Mouse (Mus musculus): ENCODE results near the gene Lpxn. TPM values are rescaled to one million over a fixed set of nuclear protein-coding genes. Genes with fewer than 3 reads are reported as not detected.

Lpxn gene
- 0.89 and 1.3 TPM in 2 replicates for polyA plus RNA-seq (2015; fragmentation: Nextera tagmentation; extraction: Ambion mirVana)

- Histone ChIP-seq H3K4me1 (replicated peaks) (peaks cover 28% of the 10 kb centered on the region), H3K36me3 (no peaks in the 10 kb centered on the region), H3K27me3 (no peaks in the 10 kb centered on the region), H3K4me2 (replicated peaks) (peak within 1 kb of the TSS; percentile 75), H3K9me3 (no peaks in the 10 kb centered on the region), H3K4me3 (replicated peaks) (peak within 1 kb of the TSS; percentile 93), H3K9ac (replicated peaks) (peak within 1 kb of the TSS; percentile 95), H3K27ac (peak within 1 kb of the TSS; percentile 99)
- ATAC-seq: peak; percentile 96
- 0% methylated on average over 62 of the region's 76 CpGs for WGBS
Measured at GRCm38 (mm10) chr19:12795511-12796327, at the start of gene Lpxn, which contains the start of gene Zfp91. Lpxn (plus strand) TSS chr19:12796193. Zfp91 (minus strand) TSS chr19:12796126.

- ATAC-seq: no peak
Measured at GRCm38 (mm10) chr19:12756286-12756685, 39.7 kb upstream of the Lpxn start.

GRCm38 (mm10) chr19:12758936-12759478 is 37.0 kb upstream of the Lpxn start:
- Histone ChIP-seq H3K27me3 (no peaks in the 10 kb centered on the region), H3K27ac (no peak overlapping the region), H3K4me2 (replicated peaks) (no peak overlapping the region), H3K4me1 (replicated peaks) (peaks cover 9% of the 10 kb centered on the region; the same call in 1 of the 2 replicates), H3K9ac (replicated peaks) (no peak overlapping the region), H3K36me3 (peaks cover 19% of the 10 kb centered on the region), H3K9me3 (no peaks in the 10 kb centered on the region), H3K4me3 (replicated peaks) (no peak overlapping the region)
- WGBS: 92% methylated on average over 1 of the region's 1 CpGs
- ATAC-seq: no peak

More at GRCm38 (mm10) chr19:12756286-12756685, 39.7 kb upstream of the Lpxn start:
- Histone ChIP-seq H3K9ac (replicated peaks) (no peak overlapping the region), H3K36me3 (no peaks in the 10 kb centered on the region), H3K9me3 (no peaks in the 10 kb centered on the region), H3K4me3 (replicated peaks) (no peak overlapping the region), H3K27me3 (no peaks in the 10 kb centered on the region), H3K4me1 (replicated peaks) (peaks cover 9% of the 10 kb centered on the region; the same call in 1 of the 2 replicates), H3K4me2 (replicated peaks) (no peak overlapping the region), H3K27ac (no peak overlapping the region)
- 91% methylated on average over 3 of the region's 3 CpGs for WGBS

GRCm38 (mm10) chr19:12759656-12760055 is 36.3 kb upstream of the Lpxn start:
- H3K9me3 ChIP-seq: no peaks in the 10 kb centered on the region
- H3K4me3 ChIP-seq (replicated peaks): no peak overlapping the region
- 49% methylated on average over 2 of the region's 2 CpGs for WGBS
- 0 out of 2 replicates have a peak overlapping the region, but pooled peaks have one; percentile 47 for H3K27ac ChIP-seq
- H3K36me3 ChIP-seq: peaks cover 24% of the 10 kb centered on the region
- H3K9ac ChIP-seq (replicated peaks): no peak overlapping the region
- H3K4me2 ChIP-seq (replicated peaks): no peak overlapping the region
- no peaks in the 10 kb centered on the region for H3K27me3 ChIP-seq
- ATAC-seq: no peak
- peaks cover 9% of the 10 kb centered on the region; the same call in 1 of the 2 replicates for H3K4me1 ChIP-seq (replicated peaks)

- 56% methylated on average over 2 of the region's 2 CpGs for WGBS
- Histone ChIP-seq H3K9me3 (no peaks in the 10 kb centered on the region), H3K27ac (no peak overlapping the region), H3K27me3 (no peaks in the 10 kb centered on the region), H3K9ac (replicated peaks) (no peak overlapping the region), H3K36me3 (peaks cover 33% of the 10 kb centered on the region), H3K4me1 (replicated peaks) (peaks cover 9% of the 10 kb centered on the region; the same call in 1 of the 2 replicates), H3K4me3 (replicated peaks) (no peak overlapping the region), H3K4me2 (replicated peaks) (no peak overlapping the region)
- no peak; the same call in 1 of the 2 replicates for ATAC-seq
Measured at GRCm38 (mm10) chr19:12762212-12763130, 33.5 kb upstream of the Lpxn start.

GRCm38 (mm10) chr19:12765308-12765707 is 30.7 kb upstream of the Lpxn start, which contains the start of gene Cntf:
Cntf (minus strand) TSS chr19:12765632.
- Histone ChIP-seq H3K4me1 (replicated peaks) (peaks cover 2% of the 10 kb centered on the region; the same call in 1 of the 2 replicates), H3K4me2 (replicated peaks) (no peak within 1 kb of the TSS), H3K4me3 (replicated peaks) (no peak within 1 kb of the TSS), H3K9me3 (no peaks in the 10 kb centered on the region), H3K36me3 (peaks cover 56% of the 10 kb centered on the region), H3K9ac (replicated peaks) (no peak within 1 kb of the TSS), H3K27ac (no peak within 1 kb of the TSS), H3K27me3 (no peaks in the 10 kb centered on the region)
- 51% methylated on average over 7 of the region's 7 CpGs for WGBS
- no peak for ATAC-seq

- Histone ChIP-seq H3K36me3 (peaks cover 37% of the 10 kb centered on the region), H3K27ac (no peak overlapping the region), H3K4me3 (replicated peaks) (no peak overlapping the region), H3K9ac (replicated peaks) (no peak overlapping the region), H3K4me1 (replicated peaks) (no peaks in the 10 kb centered on the region), H3K9me3 (no peaks in the 10 kb centered on the region), H3K27me3 (no peaks in the 10 kb centered on the region), H3K4me2 (replicated peaks) (no peak overlapping the region)
- WGBS: 84% methylated on average over 5 of the region's 5 CpGs
- ATAC-seq: no peak
Measured at GRCm38 (mm10) chr19:12770888-12771287, 25.1 kb upstream of the Lpxn start.

- no peak for ATAC-seq
- H3K4me3 ChIP-seq (replicated peaks): no peak overlapping the region
- H3K27ac ChIP-seq: no peak overlapping the region
- peaks cover 13% of the 10 kb centered on the region for H3K36me3 ChIP-seq
- H3K4me1 ChIP-seq (replicated peaks): no peaks in the 10 kb centered on the region
- no peak overlapping the region for H3K4me2 ChIP-seq (replicated peaks)
- H3K9ac ChIP-seq (replicated peaks): no peak overlapping the region
- H3K9me3 ChIP-seq: no peaks in the 10 kb centered on the region
- H3K27me3 ChIP-seq: no peaks in the 10 kb centered on the region
Measured at GRCm38 (mm10) chr19:12780437-12780836, 15.6 kb upstream of the Lpxn start.

- no peaks in the 10 kb centered on the region for H3K27me3 ChIP-seq
- no peak for ATAC-seq
- no peaks in the 10 kb centered on the region for H3K36me3 ChIP-seq
- H3K4me1 ChIP-seq (replicated peaks): peaks cover 8% of the 10 kb centered on the region
- WGBS: 98% methylated on average over 2 of the region's 2 CpGs
- H3K9me3 ChIP-seq: no peaks in the 10 kb centered on the region
- H3K4me2 ChIP-seq (replicated peaks): no peak overlapping the region
- H3K27ac ChIP-seq: no peak overlapping the region
- H3K4me3 ChIP-seq (replicated peaks): no peak overlapping the region
- no peak overlapping the region for H3K9ac ChIP-seq (replicated peaks)
Measured at GRCm38 (mm10) chr19:12786803-12787395, 9.1 kb upstream of the Lpxn start.

- Histone ChIP-seq H3K9me3 (no peaks in the 10 kb centered on the region), H3K4me1 (replicated peaks) (peaks cover 10% of the 10 kb centered on the region), H3K27me3 (no peaks in the 10 kb centered on the region), H3K4me2 (replicated peaks) (no peak overlapping the region), H3K36me3 (no peaks in the 10 kb centered on the region), H3K9ac (replicated peaks) (no peak overlapping the region), H3K27ac (no peak overlapping the region), H3K4me3 (replicated peaks) (no peak overlapping the region)
- ATAC-seq: no peak
- WGBS: 89% methylated on average over 4 of the region's 4 CpGs
Measured at GRCm38 (mm10) chr19:12787721-12788120, 8.3 kb upstream of the Lpxn start.

GRCm38 (mm10) chr19:12792374-12792773 is 3.6 kb upstream of the Lpxn start:
- no peak overlapping the region for H3K9ac ChIP-seq (replicated peaks)
- H3K4me1 ChIP-seq (replicated peaks): peaks cover 27% of the 10 kb centered on the region
- ATAC-seq: no peak
- H3K4me2 ChIP-seq (replicated peaks): no peak overlapping the region
- H3K27ac ChIP-seq: no peak overlapping the region
- H3K36me3 ChIP-seq: no peaks in the 10 kb centered on the region
- H3K9me3 ChIP-seq: no peaks in the 10 kb centered on the region
- H3K4me3 ChIP-seq (replicated peaks): no peak overlapping the region
- H3K27me3 ChIP-seq: no peaks in the 10 kb centered on the region

Data from midbrain, embryonic 13.5 days (tissue).